Mouse (Mus musculus) C2C12 (cell line): ENCODE measurements around the gene Sec24b. TPM values are rescaled to one million over a fixed set of nuclear protein-coding genes. Genes with fewer than 3 reads are reported as not detected.

Source experiments
- H3K27me3 ChIP-seq: one replicate; pipeline ENCODE4 v1.6.1; 2011; ENCODE audit not compliant: control insufficient read depth, insufficient read depth, insufficient read length
- H3K36me3 ChIP-seq: one replicate; pipeline ENCODE4 v1.6.1; 2011; ENCODE audit not compliant: control insufficient read depth, insufficient read depth
- H3K4me3 ChIP-seq: one replicate; pipeline ENCODE4 v1.5.1; 2011; ENCODE audit warnings: mild to moderate bottlenecking, control low read depth; ENCODE audit not compliant: poor library complexity, insufficient read depth, severe bottlenecking
- H3K79me2 ChIP-seq: one replicate; pipeline ENCODE4 v1.6.1; 2011; ENCODE audit not compliant: control insufficient read depth, insufficient read depth
- H3K79me3 ChIP-seq: one replicate; pipeline ENCODE4 v1.6.1; 2011; ENCODE audit warnings: low read depth, control low read depth
- H3ac ChIP-seq: one replicate; pipeline ENCODE3; 2011; ENCODE audit warnings: low read depth; ENCODE audit not compliant: control insufficient read depth, insufficient read length
- CEBPB ChIP-seq: IDR thresholded peaks from one replicate; pipeline ENCODE4 v1.6.1; 2011; ENCODE audit warnings: low read depth, mild to moderate bottlenecking, control low read depth, moderate library complexity
- CTCF ChIP-seq: IDR thresholded peaks from one replicate; pipeline ENCODE4 v1.5.1; 2011; ENCODE audit not compliant: control insufficient read depth, insufficient read depth, insufficient read length
- FOSL1 ChIP-seq: IDR thresholded peaks from one replicate; pipeline ENCODE4 v1.8.0; 2011; ENCODE audit warnings: mild to moderate bottlenecking, low read length; ENCODE audit not compliant: poor library complexity, insufficient read depth, severe bottlenecking
- MAX ChIP-seq: IDR thresholded peaks from one replicate; pipeline ENCODE4 v1.6.1; 2011; ENCODE audit warnings: mild to moderate bottlenecking, control low read depth
- MYOD1 ChIP-seq: IDR thresholded peaks from one replicate; pipeline ENCODE4 v1.6.1; 2011; ENCODE audit warnings: low read depth; ENCODE audit not compliant: control insufficient read depth, insufficient read length
- MYOG ChIP-seq: IDR thresholded peaks from one replicate; pipeline ENCODE4 v1.6.1; 2011; ENCODE audit not compliant: control insufficient read depth, insufficient read length; ENCODE audit errors: extremely low read depth
- USF1 ChIP-seq: IDR thresholded peaks from one replicate; pipeline ENCODE4 v1.6.1; 2011; ENCODE audit warnings: low read depth, mild to moderate bottlenecking, control low read depth, moderate library complexity
- polyA plus RNA-seq: library from polyadenylated mRNA; unstranded; fragments of >200 nt; fragmentation: generic; extraction: Trizol; gene quantifications from one replicate; pipeline ENCODE4 v1.2.1, GENCODE M21; 2012; ENCODE audit warnings: missing spikeins

The Sec24b gene
- polyA plus RNA-seq, 1 experiment = 30.2 TPM

DNA sequence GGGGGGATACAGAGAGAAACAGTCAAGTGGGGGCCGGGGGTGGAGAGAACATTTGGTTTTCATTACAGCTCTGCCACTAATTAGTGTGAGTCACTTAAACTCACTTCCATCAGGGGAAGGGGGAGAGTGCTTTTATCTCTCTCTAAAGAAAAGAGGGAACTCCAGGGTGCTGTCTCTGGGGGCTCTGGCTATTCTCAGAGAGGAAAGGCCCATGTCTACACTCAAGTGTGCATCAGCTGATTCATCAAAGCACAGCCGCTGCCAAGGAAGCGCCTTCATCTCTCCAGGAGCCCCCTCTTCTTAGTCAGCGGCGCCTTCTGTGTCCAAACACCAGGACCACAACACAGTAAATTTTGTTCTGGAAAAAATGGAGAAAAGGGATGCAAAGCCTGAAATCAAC, 79.1 kb downstream of the Sec24b start:
- H3K36me3 ChIP-seq = peaks cover 40% of the 10 kb centered on the region

DNA sequence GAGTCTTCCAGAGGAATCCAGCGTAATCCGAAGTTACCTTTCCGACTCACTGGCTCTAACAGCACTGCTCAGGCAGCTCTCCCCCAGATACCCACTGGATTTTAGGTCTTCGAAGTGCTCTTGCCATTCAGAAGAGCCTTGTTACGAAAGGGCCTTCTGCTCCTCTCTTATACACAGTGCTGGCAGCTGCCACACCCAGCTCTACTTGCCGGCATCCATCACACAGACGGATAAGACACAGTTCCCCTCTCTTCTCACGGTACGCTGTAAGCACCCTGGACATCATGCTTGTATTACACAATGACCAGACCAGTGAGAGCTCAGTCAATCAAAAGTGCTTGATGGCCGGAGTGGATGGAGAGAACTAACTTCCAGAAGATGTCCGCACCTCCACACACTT, 79.6 kb downstream of the Sec24b start:
- Histone ChIP-seq H3K79me2 (no peaks in the 10 kb centered on the region), H3ac (no peak overlapping the region), H3K4me3 (no peak overlapping the region), H3K36me3 (peaks cover 35% of the 10 kb centered on the region), H3K79me3 (no peaks in the 10 kb centered on the region), H3K27me3 (no peaks in the 10 kb centered on the region)
- TF ChIP-seq USF1 = no peak
- no peak for TF ChIP-seq MAX
- TF ChIP-seq MYOD1 = no peak
- no peak for TF ChIP-seq CEBPB
- TF ChIP-seq FOSL1 = no peak
- TF ChIP-seq MYOG = no peak
- no peak for TF ChIP-seq CTCF

More for the DNA sequence above, 79.1 kb downstream of the Sec24b start:
- H3ac ChIP-seq = no peak overlapping the region
- no peaks in the 10 kb centered on the region for H3K79me3 ChIP-seq
- no peaks in the 10 kb centered on the region for H3K27me3 ChIP-seq
- H3K79me2 ChIP-seq = no peaks in the 10 kb centered on the region
- no peak overlapping the region for H3K4me3 ChIP-seq
- TF ChIP-seq MAX (no peak), MYOD1 (no peak), USF1 (no peak), CEBPB (no peak), MYOG (no peak), FOSL1 (no peak), CTCF (no peak)

DNA sequence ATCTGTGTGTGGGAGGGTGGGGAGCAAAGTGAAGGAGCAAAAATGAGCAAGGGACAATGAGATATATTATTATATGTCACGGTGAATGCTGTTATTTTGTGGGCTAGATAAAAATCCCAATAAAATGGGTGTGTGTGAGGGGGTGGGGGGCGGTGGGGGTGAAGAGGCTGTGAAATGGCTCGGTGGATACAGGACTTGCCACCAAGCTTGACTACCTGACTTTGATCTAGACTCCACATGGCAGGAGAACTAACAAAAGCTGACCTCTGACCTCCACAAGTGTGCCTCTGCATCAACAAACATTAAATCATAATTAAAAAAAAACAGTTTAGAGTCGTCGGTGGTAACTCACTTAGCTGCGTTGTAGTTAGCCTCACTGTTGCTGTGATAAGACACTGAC, 81.8 kb downstream of the Sec24b start:
- H3K79me2 ChIP-seq = no peaks in the 10 kb centered on the region
- H3K36me3 ChIP-seq = peaks cover 26% of the 10 kb centered on the region
- no peak overlapping the region for H3K4me3 ChIP-seq
- H3ac ChIP-seq = no peak overlapping the region
- TF ChIP-seq USF1 (no peak), MAX (no peak), MYOD1 (no peak), CEBPB (no peak), MYOG (no peak), CTCF (no peak), FOSL1 (no peak)
- no peaks in the 10 kb centered on the region for H3K79me3 ChIP-seq
- no peaks in the 10 kb centered on the region for H3K27me3 ChIP-seq

DNA sequence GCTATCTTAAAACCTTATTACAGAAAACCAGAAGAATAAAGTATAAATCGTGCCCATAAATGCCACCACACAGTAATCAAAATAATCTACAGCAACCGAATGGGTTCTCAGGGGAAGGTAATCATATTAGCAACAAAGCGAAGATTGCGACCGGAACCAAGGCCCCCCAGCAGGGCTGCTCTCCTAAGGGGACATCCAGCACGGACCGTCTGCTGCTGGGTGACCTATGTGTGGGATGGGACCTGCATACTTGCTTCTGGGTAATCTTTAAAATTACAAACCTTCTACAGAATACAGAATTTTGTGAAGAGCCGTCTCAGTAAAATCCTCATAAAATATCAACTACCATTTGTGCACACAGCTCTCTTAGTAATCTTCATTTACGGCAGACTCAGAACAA, 82.6 kb downstream of the Sec24b start:
- no peaks in the 10 kb centered on the region for H3K27me3 ChIP-seq
- no peak overlapping the region for H3ac ChIP-seq
- H3K4me3 ChIP-seq = no peak overlapping the region
- H3K36me3 ChIP-seq = peaks cover 20% of the 10 kb centered on the region
- TF ChIP-seq MAX = no peak
- no peak for TF ChIP-seq USF1
- H3K79me3 ChIP-seq = no peaks in the 10 kb centered on the region
- no peaks in the 10 kb centered on the region for H3K79me2 ChIP-seq

DNA sequence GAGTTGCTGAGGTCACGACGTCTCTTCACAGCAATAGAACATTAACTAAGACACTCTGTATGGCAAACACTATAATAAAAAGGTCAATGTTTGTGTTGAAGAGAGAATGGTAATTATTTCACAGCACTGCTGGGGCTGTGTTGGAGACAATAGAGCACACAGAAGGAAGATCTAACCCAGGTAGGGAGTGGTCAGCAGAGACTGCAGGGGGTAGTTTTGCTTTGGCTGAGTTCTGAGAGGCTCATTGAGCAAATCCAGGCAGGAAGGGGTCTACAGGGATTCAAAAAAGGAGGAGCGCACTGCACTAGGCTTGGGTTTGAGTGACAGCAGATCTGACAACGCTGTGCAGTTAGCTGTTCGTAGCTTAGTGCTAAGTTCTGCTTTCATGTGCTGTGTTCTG, 85.0 kb downstream of the Sec24b start:
- no peaks in the 10 kb centered on the region for H3K27me3 ChIP-seq
- H3K36me3 ChIP-seq = no peaks in the 10 kb centered on the region
- H3K4me3 ChIP-seq = no peak overlapping the region
- no peaks in the 10 kb centered on the region for H3K79me3 ChIP-seq
- H3K79me2 ChIP-seq = no peaks in the 10 kb centered on the region
- no peak for TF ChIP-seq MAX
- no peak for TF ChIP-seq FOSL1
- TF ChIP-seq CEBPB = no peak
- no peak for TF ChIP-seq CTCF
- no peak for TF ChIP-seq MYOG
- TF ChIP-seq MYOD1 = no peak
- TF ChIP-seq USF1 = no peak
- no peak overlapping the region for H3ac ChIP-seq

DNA sequence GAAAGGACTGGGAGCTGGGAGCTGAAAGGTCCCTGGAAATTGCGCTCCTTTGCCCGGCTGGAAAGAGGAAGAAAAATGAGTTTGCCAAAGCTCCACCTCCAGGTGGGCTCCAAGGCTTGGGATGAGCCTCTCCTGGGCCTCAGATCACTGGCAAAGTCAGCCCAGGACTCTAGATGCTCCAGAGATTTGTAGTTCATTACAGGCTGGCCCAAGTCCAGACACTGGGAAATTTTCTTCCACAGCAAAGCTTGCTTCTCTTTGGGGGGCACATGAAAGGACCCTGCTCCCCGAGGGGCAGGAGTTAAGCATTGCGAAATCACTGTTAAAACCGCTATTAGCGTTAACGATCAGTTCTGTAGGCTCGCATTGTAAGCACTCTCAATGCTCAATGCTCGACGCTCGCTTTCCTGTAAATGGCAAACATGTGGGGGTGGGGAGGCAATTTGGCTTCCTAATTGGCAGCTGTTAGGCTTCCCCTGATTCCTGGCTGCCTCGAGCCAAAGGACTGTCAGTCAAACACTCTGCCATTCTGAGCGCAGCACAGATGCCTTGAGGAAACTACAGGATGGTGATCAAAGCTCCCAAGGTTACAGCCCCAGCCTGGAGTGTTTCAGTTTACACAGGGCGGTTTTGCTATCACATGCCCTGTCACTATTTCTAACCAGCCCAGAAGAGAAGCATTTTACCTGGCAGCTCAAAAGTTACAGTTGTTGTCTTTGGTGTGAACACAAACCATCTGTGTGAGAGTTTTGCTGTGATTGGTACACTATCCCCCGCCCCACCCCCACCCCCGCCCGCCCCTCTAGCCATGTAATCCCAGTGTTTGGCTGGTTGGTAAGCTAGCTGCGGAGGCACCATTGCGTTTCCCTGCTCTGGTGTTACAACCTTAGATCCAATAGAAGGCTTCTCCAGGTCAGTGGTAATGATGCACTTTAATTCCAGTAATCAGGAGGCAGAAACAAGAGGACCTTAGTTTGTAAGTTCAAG, 90.5 kb downstream of the Sec24b start:
- H3K4me3 ChIP-seq = no peak overlapping the region
- H3K79me3 ChIP-seq = no peaks in the 10 kb centered on the region
- H3K36me3 ChIP-seq = no peaks in the 10 kb centered on the region
- TF ChIP-seq FOSL1 = no peak
- TF ChIP-seq MYOG = no peak
- no peak for TF ChIP-seq CEBPB
- TF ChIP-seq USF1 = no peak
- no peak overlapping the region for H3ac ChIP-seq
- H3K27me3 ChIP-seq = no peaks in the 10 kb centered on the region
- H3K79me2 ChIP-seq = no peaks in the 10 kb centered on the region
